Mouse (Mus musculus) spleen, adult 2 months (tissue): ENCODE results near the gene Trim71. TPM values are rescaled to one million over a fixed set of nuclear protein-coding genes. Genes with fewer than 3 reads are reported as not detected.

Experiments used
- DNase-seq, 2 experiments: peaks; one replicate each; pipeline versions ENCODE4 v3.0.0 to v3.0.0-alpha.2; 2012 to 2021; ENCODE audit warnings: low spot score in 2 of 2, low read depth in 1 of 2
- H3K27ac ChIP-seq: fragments of 200-500 bp; 2 replicates; pipeline ENCODE4 v1.5.1; 2012; ENCODE audit warnings: low read length, inconsistent platforms; ENCODE audit not compliant: insufficient read depth
- H3K27me3 ChIP-seq: fragments of 200-500 bp; 2 replicates; pipeline ENCODE4 v1.6.1; 2012; ENCODE audit warnings: mild to moderate bottlenecking, moderate library complexity, low read length, inconsistent platforms; ENCODE audit not compliant: control insufficient read depth, insufficient read depth
- H3K36me3 ChIP-seq: fragments of 200-500 bp; 2 replicates; pipeline ENCODE4 v1.6.1; 2012; ENCODE audit warnings: mild to moderate bottlenecking, low read length, inconsistent platforms; ENCODE audit not compliant: control insufficient read depth, insufficient read depth
- H3K4me1 ChIP-seq: fragments of 200-500 bp; 2 replicates; pipeline ENCODE4 v1.6.1; 2011; ENCODE audit warnings: inconsistent platforms; ENCODE audit not compliant: control insufficient read depth, insufficient read depth, insufficient read length
- H3K4me3 ChIP-seq: fragments of 200-500 bp; 2 replicates; pipeline ENCODE4 v1.5.1; 2011; ENCODE audit warnings: mild to moderate bottlenecking, inconsistent platforms; ENCODE audit not compliant: insufficient read depth, insufficient read length; ENCODE audit errors: extremely low read depth
- CTCF ChIP-seq: fragments of 200-500 bp; IDR thresholded peaks from 2 replicates; pipeline ENCODE4 v1.5.1; 2011; ENCODE audit warnings: mild to moderate bottlenecking, inconsistent platforms; ENCODE audit not compliant: insufficient read depth, insufficient read length, insufficient replicate concordance; ENCODE audit errors: extremely low read depth
- POLR2A ChIP-seq: fragments of 200-500 bp; IDR thresholded peaks from 2 replicates; pipeline ENCODE4 v1.6.1; 2011; ENCODE audit warnings: low read depth, low read length, inconsistent platforms
- WGBS: fragments of 180-500 bp; shearing (Covaris S2); methylation state at CpG from one replicate; pipeline ENCODE4 v1.1.7; 2018; 5-methylcytosine and 5-hydroxymethylcytosine counted together
- polyA plus RNA-seq: library from polyadenylated mRNA; depleted of rRNA; stranded (reverse); fragments of >200 nt; gene quantifications from 2 replicates; pipeline ENCODE4 v1.2.3, GENCODE M21; 2012

Gene Trim71
- polyA plus RNA-seq, 1 experiment = 0.05 TPM

GRCm38 (mm10) chr9:114584183-114585016, 20.2 kb upstream of the Trim71 start:
- peaks cover 4% of the 10 kb centered on the region; the same call in 1 of the 2 replicates for H3K36me3 ChIP-seq
- peak overlapping the region; percentile 48; the same call in 1 of the 2 replicates for H3K4me3 ChIP-seq
- 46% methylated on average over 31 of the region's 31 CpGs for WGBS
- H3K27ac ChIP-seq = no peak overlapping the region
- TF ChIP-seq CTCF = no peak
- TF ChIP-seq POLR2A = no peak
- no peak for DNase-seq
- H3K4me1 ChIP-seq = no peaks in the 10 kb centered on the region
- H3K27me3 ChIP-seq = no peaks in the 10 kb centered on the region

GRCm38 (mm10) chr9:114583812-114584182, 19.6 kb upstream of the Trim71 start:
- TF ChIP-seq POLR2A = no peak
- TF ChIP-seq CTCF = peak; percentile 92
- 2% methylated on average over 23 of the region's 23 CpGs for WGBS
- peaks cover 1% of the 10 kb centered on the region; the same call in 1 of the 2 replicates for H3K36me3 ChIP-seq
- no peaks in the 10 kb centered on the region for H3K4me1 ChIP-seq
- no peak overlapping the region for H3K27ac ChIP-seq
- DNase-seq = peak in 1 of 2 experiments; percentile 19
- H3K27me3 ChIP-seq = no peaks in the 10 kb centered on the region
- peak overlapping the region; percentile 48; the same call in 1 of the 2 replicates for H3K4me3 ChIP-seq

- H3K4me1 ChIP-seq = no peaks in the 10 kb centered on the region; the same call in 1 of the 2 replicates
- no peak overlapping the region for H3K4me3 ChIP-seq
- no peak overlapping the region for H3K27ac ChIP-seq
- DNase-seq = no peak
- H3K36me3 ChIP-seq = no peaks in the 10 kb centered on the region
- H3K27me3 ChIP-seq = no peaks in the 10 kb centered on the region
- TF ChIP-seq POLR2A (no peak), CTCF (no peak)
- WGBS = 56% methylated on average over 11 of the region's 11 CpGs
Observed at GRCm38 (mm10) chr9:114578646-114579045, 14.5 kb upstream of the Trim71 start.

GRCm38 (mm10) chr9:114576001-114576400, 11.8 kb upstream of the Trim71 start:
- no peaks in the 10 kb centered on the region; the same call in 1 of the 2 replicates for H3K4me1 ChIP-seq
- WGBS = 100% methylated on average over 1 of the region's 1 CpGs
- H3K27ac ChIP-seq = no peak overlapping the region
- no peak for DNase-seq
- H3K36me3 ChIP-seq = no peaks in the 10 kb centered on the region
- TF ChIP-seq CTCF (no peak), POLR2A (no peak)
- H3K4me3 ChIP-seq = no peak overlapping the region
- no peaks in the 10 kb centered on the region for H3K27me3 ChIP-seq

- TF ChIP-seq POLR2A (no peak), CTCF (no peak)
- Histone ChIP-seq H3K27ac (no peak overlapping the region), H3K27me3 (0 out of 2 replicates have a peak, but pooled peaks cover 1% of the 10 kb centered on the region), H3K36me3 (no peaks in the 10 kb centered on the region), H3K4me3 (no peak overlapping the region), H3K4me1 (no peaks in the 10 kb centered on the region; the same call in 1 of the 2 replicates)
- WGBS = 26% methylated on average over 5 of the region's 5 CpGs
- DNase-seq = no peak
Observed at GRCm38 (mm10) chr9:114573528-114573927, 9.4 kb upstream of the Trim71 start.

- Histone ChIP-seq H3K36me3 (no peaks in the 10 kb centered on the region), H3K27me3 (peaks cover 6% of the 10 kb centered on the region), H3K4me1 (peaks cover 2% of the 10 kb centered on the region), H3K27ac (no peak overlapping the region), H3K4me3 (no peak overlapping the region)
- WGBS = 88% methylated on average over 5 of the region's 5 CpGs
- TF ChIP-seq POLR2A (no peak), CTCF (no peak)
- no peak for DNase-seq
Observed at GRCm38 (mm10) chr9:114568682-114569474, 4.7 kb upstream of the Trim71 start.
